Mouse (Mus musculus) forebrain, embryonic 16.5 days (tissue): ENCODE results near the gene Zfp324. TPM values are rescaled to one million over a fixed set of nuclear protein-coding genes. Genes with fewer than 3 reads are reported as not detected.

Source experiments
- ATAC-seq: fragments of 200-750 bp; cut with Nextera tagmentation; 2 replicates; pipeline ENCODE4 v1.8.0; 2017; ENCODE audit warnings: mild to moderate bottlenecking, moderate library complexity
- H3K27ac ChIP-seq: fragments of 300-500 bp; sonication (generic); 2 replicates; pipeline ENCODE4 v1.5.1; 2014; ENCODE audit warnings: low read length, control low read depth
- H3K27me3 ChIP-seq: fragments of 300-500 bp; sonication (generic); replicated peaks from 2 replicates; pipeline ENCODE4 v1.6.1; 2014; ENCODE audit warnings: low read length; ENCODE audit not compliant: control insufficient read depth, insufficient read depth
- H3K36me3 ChIP-seq: fragments of 300-500 bp; sonication (generic); 2 replicates; pipeline ENCODE4 v1.6.1; 2014; ENCODE audit not compliant: control insufficient read depth, insufficient read depth
- H3K4me1 ChIP-seq: fragments of 300-500 bp; sonication (generic); replicated peaks from 2 replicates; pipeline ENCODE4 v1.6.1; 2014; ENCODE audit warnings: low read length; ENCODE audit not compliant: control insufficient read depth, insufficient read depth
- H3K4me2 ChIP-seq: fragments of 300-500 bp; sonication (generic); 2 replicates; pipeline ENCODE4 v1.6.1; 2014; ENCODE audit warnings: mild to moderate bottlenecking, low read length, control low read depth
- H3K4me3 ChIP-seq: fragments of 300-500 bp; sonication (generic); replicated peaks from 2 replicates; pipeline ENCODE4 v1.5.1; 2014; ENCODE audit warnings: mild to moderate bottlenecking, low read length, control low read depth
- H3K9ac ChIP-seq: fragments of 300-500 bp; sonication (generic); replicated peaks from 2 replicates; pipeline ENCODE4 v1.6.1; 2014; ENCODE audit warnings: low read depth, low read length, control low read depth
- H3K9me3 ChIP-seq: fragments of 300-500 bp; sonication (generic); 2 replicates; pipeline ENCODE4 v1.6.1; 2016; ENCODE audit warnings: low read length; ENCODE audit not compliant: control insufficient read depth
- WGBS: fragments of 180-500 bp; shearing (Covaris S2); extraction: QIAGEN DNeasy Blood & Tissue Kit; methylation state at CpG from one replicate; pipeline ENCODE4 v1.1.7; 2014; 5-methylcytosine and 5-hydroxymethylcytosine counted together
- polyA plus RNA-seq: library from polyadenylated mRNA; unstranded; fragments of >200 nt; fragmentation: Nextera tagmentation; extraction: Ambion mirVana; gene quantifications from 2 replicates; pipeline ENCODE4 v1.2.1, GENCODE M21; 2015

Gene Zfp324
- polyA plus RNA-seq, 1 experiment from 2014 or later: 17.4 TPM

GRCm38 (mm10) chr7:12958948-12959347 is 6.7 kb upstream of the Zfp324 start:
- Histone ChIP-seq H3K9ac (no peak overlapping the region), H3K27me3 (no peaks in the 10 kb centered on the region), H3K9me3 (no peaks in the 10 kb centered on the region), H3K4me1 (peaks cover 5% of the 10 kb centered on the region), H3K4me3 (no peak overlapping the region), H3K27ac (no peak overlapping the region), H3K4me2 (no peak overlapping the region), H3K36me3 (no peaks in the 10 kb centered on the region)
- ATAC-seq: no peak
- 86% methylated on average over 4 of the region's 4 CpGs for WGBS

DNA sequence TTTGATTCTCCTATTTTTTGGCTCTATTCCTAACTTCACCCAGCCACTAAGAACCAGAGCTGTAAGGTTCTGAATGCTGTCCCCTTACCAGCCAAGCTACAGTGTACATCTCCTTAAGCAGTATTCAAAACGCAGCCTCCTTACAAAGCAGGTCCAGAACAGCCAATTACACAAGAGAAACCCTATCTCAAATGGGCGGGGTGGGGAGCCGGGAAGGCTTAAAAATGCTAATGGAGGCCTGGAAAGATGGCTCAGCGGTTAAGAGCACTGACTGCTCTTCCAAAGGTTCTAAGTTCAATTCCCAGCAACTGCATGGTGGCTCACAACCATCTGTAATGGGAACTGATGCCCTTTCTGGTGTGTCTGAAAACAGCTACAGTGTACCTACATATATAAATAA is 5.9 kb upstream of the Zfp324 start:
- peaks cover 6% of the 10 kb centered on the region for H3K4me1 ChIP-seq
- no peak overlapping the region for H3K27ac ChIP-seq
- H3K27me3 ChIP-seq: no peaks in the 10 kb centered on the region
- no peak overlapping the region for H3K4me3 ChIP-seq
- no peak overlapping the region for H3K4me2 ChIP-seq
- H3K9me3 ChIP-seq: no peaks in the 10 kb centered on the region
- WGBS: 16% methylated on average over 4 of the region's 4 CpGs
- ATAC-seq: no peak
- H3K9ac ChIP-seq: no peak overlapping the region
- no peaks in the 10 kb centered on the region for H3K36me3 ChIP-seq

- H3K4me3 ChIP-seq: peak overlapping the region; percentile 57
- H3K27ac ChIP-seq: peak overlapping the region; percentile 92
- WGBS: 1% methylated on average over 29 of the region's 29 CpGs
- no peaks in the 10 kb centered on the region for H3K36me3 ChIP-seq
- peak overlapping the region; percentile 69 for H3K9ac ChIP-seq
- ATAC-seq: peak; percentile 85
- H3K27me3 ChIP-seq: no peaks in the 10 kb centered on the region
- H3K9me3 ChIP-seq: no peaks in the 10 kb centered on the region
- H3K4me2 ChIP-seq: peak overlapping the region; percentile 61
- peaks cover 15% of the 10 kb centered on the region for H3K4me1 ChIP-seq
These were observed 4.0 kb upstream of the Zfp324 start for GRCm38 (mm10) chr7:12961511-12962141.

GRCm38 (mm10) chr7:12966104-12966845 is 637 bp downstream of the Zfp324 start:
- ATAC-seq: peak; percentile 41
- WGBS: under 1% methylated on average over 26 of the region's 29 CpGs

GRCm38 (mm10) chr7:12970906-12971305 is 5.3 kb downstream of the Zfp324 start:
- Histone ChIP-seq H3K9ac (no peak overlapping the region), H3K27me3 (no peaks in the 10 kb centered on the region), H3K4me1 (peaks cover 12% of the 10 kb centered on the region), H3K4me2 (no peak overlapping the region), H3K9me3 (no peaks in the 10 kb centered on the region), H3K36me3 (peaks cover 22% of the 10 kb centered on the region), H3K4me3 (no peak overlapping the region), H3K27ac (no peak overlapping the region)
- 96% methylated on average over 25 of the region's 25 CpGs for WGBS
- ATAC-seq: no peak

More at GRCm38 (mm10) chr7:12966104-12966845, 637 bp downstream of the Zfp324 start:
- H3K36me3 ChIP-seq: peaks cover 19% of the 10 kb centered on the region
- peak overlapping the region; percentile 70 for H3K4me3 ChIP-seq
- H3K27ac ChIP-seq: peak overlapping the region; percentile 76
- peak overlapping the region; percentile 82 for H3K4me2 ChIP-seq
- no peaks in the 10 kb centered on the region for H3K9me3 ChIP-seq
- peak overlapping the region; percentile 85 for H3K9ac ChIP-seq
- no peaks in the 10 kb centered on the region for H3K27me3 ChIP-seq
- H3K4me1 ChIP-seq: peaks cover 19% of the 10 kb centered on the region

- Histone ChIP-seq H3K4me2 (peak within 1 kb of the TSS; percentile 70), H3K36me3 (no peaks in the 10 kb centered on the region), H3K27me3 (no peaks in the 10 kb centered on the region), H3K4me3 (peak within 1 kb of the TSS; percentile 62), H3K27ac (peak within 1 kb of the TSS; percentile 93), H3K9ac (peak within 1 kb of the TSS; percentile 61), H3K4me1 (peaks cover 11% of the 10 kb centered on the region), H3K9me3 (no peaks in the 10 kb centered on the region)
- 0% methylated on average over 49 of the region's 49 CpGs for WGBS
- peak; percentile 97 for ATAC-seq
These were observed 12.2 kb downstream of the Zfp324 start, which contains the start of gene Zfp446 for GRCm38 (mm10) chr7:12977682-12978389. TSS of gene Zfp446 (plus strand) at chr7:12977848.

DNA sequence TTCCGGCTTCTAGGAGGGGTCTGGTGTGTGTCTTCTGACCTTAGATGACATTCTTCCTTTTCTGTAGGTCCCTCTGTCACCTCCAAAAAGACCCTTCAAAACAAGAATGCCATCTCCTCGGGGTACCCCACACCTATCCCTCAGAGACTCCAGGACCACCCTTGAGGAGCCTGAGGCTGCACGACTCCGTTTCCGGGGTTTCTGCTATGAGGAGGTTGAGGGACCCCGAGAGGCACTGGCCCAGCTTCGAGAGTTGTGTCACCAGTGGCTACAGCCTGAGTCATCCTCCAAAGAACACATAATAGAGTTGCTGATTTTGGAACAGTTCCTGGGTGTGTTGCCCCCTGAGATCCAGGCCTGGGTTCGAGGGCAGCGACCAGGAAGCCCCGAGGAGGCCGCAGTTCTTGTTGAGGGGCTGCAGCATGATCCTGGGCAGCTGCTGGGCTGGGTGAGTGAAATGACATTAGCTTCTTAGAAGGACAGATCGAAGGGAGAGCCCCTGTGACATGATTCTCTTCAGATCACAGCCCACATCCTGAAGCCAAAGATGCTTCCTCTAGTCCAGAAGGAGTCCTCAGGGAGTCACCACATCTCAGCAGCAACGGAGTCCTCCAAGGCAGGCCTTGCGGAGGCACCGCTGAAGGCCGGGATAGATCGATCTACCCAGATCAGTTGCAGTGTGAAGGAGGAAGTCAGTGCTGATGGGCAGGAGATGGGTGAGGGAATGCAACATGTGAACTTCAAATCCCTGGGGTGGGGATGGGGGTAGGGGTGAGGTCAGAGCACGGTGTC is 13.5 kb downstream of the Zfp324 start:
- peaks cover 11% of the 10 kb centered on the region for H3K4me1 ChIP-seq
- no peaks in the 10 kb centered on the region for H3K36me3 ChIP-seq
- no peak for ATAC-seq
- H3K27ac ChIP-seq: no peak overlapping the region; the same call in 1 of the 2 replicates
- no peak overlapping the region for H3K9ac ChIP-seq
- H3K9me3 ChIP-seq: no peaks in the 10 kb centered on the region
- no peaks in the 10 kb centered on the region for H3K27me3 ChIP-seq
- WGBS: 90% methylated on average over 18 of the region's 18 CpGs
- no peak overlapping the region for H3K4me2 ChIP-seq
- no peak overlapping the region; the same call in 1 of the 2 replicates for H3K4me3 ChIP-seq

DNA sequence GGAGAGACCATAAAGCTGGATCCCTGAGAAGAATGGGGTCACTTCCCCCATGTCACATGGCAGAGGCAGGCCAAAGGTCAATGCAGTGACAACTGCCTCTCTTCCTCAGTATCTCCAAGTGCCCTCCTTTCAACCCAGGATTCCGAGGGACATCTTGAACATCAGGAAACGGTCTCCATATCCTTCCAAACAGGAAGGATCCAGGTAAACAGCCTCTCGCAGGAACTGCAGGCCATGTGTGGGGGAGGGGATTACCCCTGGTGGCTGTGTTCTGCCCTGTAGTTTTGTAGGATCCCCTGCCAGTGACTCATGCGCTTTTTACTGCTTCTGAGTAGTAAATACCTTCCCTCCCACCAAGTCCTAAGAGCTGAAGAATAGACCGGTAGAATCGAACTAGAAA is 14.1 kb downstream of the Zfp324 start:
- 78% methylated on average over 6 of the region's 6 CpGs for WGBS
- Histone ChIP-seq H3K4me2 (no peak overlapping the region), H3K27ac (no peak overlapping the region), H3K27me3 (no peaks in the 10 kb centered on the region), H3K36me3 (no peaks in the 10 kb centered on the region), H3K4me1 (peaks cover 11% of the 10 kb centered on the region), H3K9ac (no peak overlapping the region), H3K9me3 (no peaks in the 10 kb centered on the region), H3K4me3 (no peak overlapping the region)
- no peak for ATAC-seq
